Mouse (Mus musculus) heart, embryonic 15.5 days (tissue): ENCODE data around the gene Alkbh4. TPM values are rescaled to one million over a fixed set of nuclear protein-coding genes. Genes with fewer than 3 reads are reported as not detected.
A peak's percentile ranks its signal among the peaks of the same experiment; 100 is the strongest.

Experiments used
- ATAC-seq: fragments of 200-750 bp; cut with Nextera tagmentation; replicated peaks from 2 replicates; pipeline ENCODE4 v1.8.0; 2017; ENCODE audit warnings: low read depth, moderate TSS enrichment; ENCODE audit not compliant: insufficient number of reproducible peaks, insufficient read depth, low FRiP score
- H3K27ac ChIP-seq: fragments of 300-500 bp; sonication (generic); 2 replicates; pipeline ENCODE4 v1.5.1; 2015; ENCODE audit warnings: mild to moderate bottlenecking, inconsistent platforms
- H3K27me3 ChIP-seq: fragments of 300-500 bp; sonication (generic); 2 replicates; pipeline ENCODE4 v1.6.1; 2015; ENCODE audit warnings: inconsistent platforms
- H3K36me3 ChIP-seq: fragments of 300-500 bp; sonication (generic); 2 replicates; pipeline ENCODE4 v1.6.1; 2015; ENCODE audit warnings: mild to moderate bottlenecking, inconsistent platforms
- H3K4me1 ChIP-seq: fragments of 300-500 bp; sonication (generic); replicated peaks from 2 replicates; pipeline ENCODE4 v1.6.1; 2015; ENCODE audit warnings: inconsistent platforms
- H3K4me2 ChIP-seq: fragments of 300-500 bp; sonication (generic); 2 replicates; pipeline ENCODE4 v1.6.1; 2015; ENCODE audit warnings: inconsistent platforms, mild to moderate bottlenecking, moderate library complexity
- H3K4me3 ChIP-seq: fragments of 300-500 bp; sonication (generic); 2 replicates; pipeline ENCODE4 v1.5.1; 2015; ENCODE audit warnings: mild to moderate bottlenecking, inconsistent platforms
- H3K9ac ChIP-seq: fragments of 300-500 bp; sonication (generic); 2 replicates; pipeline ENCODE4 v1.6.1; 2015; ENCODE audit warnings: mild to moderate bottlenecking, inconsistent platforms
- H3K9me3 ChIP-seq: fragments of 300-500 bp; sonication (generic); replicated peaks from 2 replicates; pipeline ENCODE4 v1.6.1; 2016; ENCODE audit warnings: inconsistent platforms
- WGBS: fragments of 180-500 bp; shearing (Covaris S2); methylation state at CpG from one replicate; pipeline ENCODE4 v1.1.7; 2015; ENCODE audit warnings: mixed read lengths; 5-methylcytosine and 5-hydroxymethylcytosine counted together
- microRNA-seq: library from miRNA; unstranded; fragments of <30 nt; microRNA quantifications from one replicate; pipeline ENCODE4, GENCODE M21; 2016
- polyA plus RNA-seq: library from polyadenylated mRNA; unstranded; fragments of >200 nt; fragmentation: Nextera tagmentation; extraction: Ambion mirVana; gene quantifications from 2 replicates; pipeline ENCODE4 v1.2.1, GENCODE M21; 2015

Alkbh4 gene
- polyA plus RNA-seq, 1 experiment from 2014 or later = 10.2 TPM

GRCm38 (mm10) chr5:136186723-136187122 is 50.8 kb downstream of the Alkbh4 start:
- H3K4me2 ChIP-seq = no peak overlapping the region
- H3K27me3 ChIP-seq = no peaks in the 10 kb centered on the region
- no peak overlapping the region for H3K9ac ChIP-seq
- WGBS = 32% methylated on average over 4 of the region's 4 CpGs
- ATAC-seq = 0 out of 2 replicates have a peak, but pooled peaks have one; percentile 50
- H3K4me1 ChIP-seq = no peaks in the 10 kb centered on the region
- H3K4me3 ChIP-seq = no peak overlapping the region
- H3K9me3 ChIP-seq = no peaks in the 10 kb centered on the region
- peaks cover 64% of the 10 kb centered on the region for H3K36me3 ChIP-seq
- H3K27ac ChIP-seq = no peak overlapping the region

Small RNA genes lying within 50 kb of the gene (microRNA-seq; reads per million reads assigned to microRNA genes)
- gene Mir7035 = 0.63 reads per million

Other genes starting within 250 kb of the Alkbh4 start
- 743 and 952 TPM in 2 replicates for gene Hspb1, start 248.2 kb upstream of the Alkbh4 start, polyA plus RNA-seq
- 150 and 166 TPM in 2 replicates for gene Ywhag, start 201.5 kb upstream of the Alkbh4 start, polyA plus RNA-seq
- gene Ssc4d, start 161.6 kb upstream of the Alkbh4 start, polyA plus RNA-seq = 0.44 and 0.86 TPM in 2 replicates
- not detected in 2 replicates for gene Zp3, start 156.0 kb upstream of the Alkbh4 start, polyA plus RNA-seq
- 18.5 and 21.5 TPM in 2 replicates for gene Dtx2, start 141.3 kb upstream of the Alkbh4 start, polyA plus RNA-seq
- gene Upk3b, start 97.7 kb upstream of the Alkbh4 start, polyA plus RNA-seq = 27.8 and 36.5 TPM in 2 replicates
- gene Upk3bl, start 81.7 kb upstream of the Alkbh4 start, polyA plus RNA-seq = 0.68 and 2.6 TPM in 2 replicates
- gene Rasa4, start 52.2 kb upstream of the Alkbh4 start, polyA plus RNA-seq = 1.4 and 3.6 TPM in 2 replicates
- 135 and 140 TPM in 2 replicates for gene Polr2j, start 19.5 kb upstream of the Alkbh4 start, polyA plus RNA-seq
- gene Lrwd1, start 72 bp upstream of the Alkbh4 start, polyA plus RNA-seq = 15.1 and 22.5 TPM in 2 replicates
- 1.9 and 4.5 TPM in 2 replicates for gene Orai2, start 34.6 kb downstream of the Alkbh4 start, polyA plus RNA-seq
- gene Prkrip1, start 62.8 kb downstream of the Alkbh4 start, polyA plus RNA-seq = 33.6 and 34.6 TPM in 2 replicates
- gene Sh2b2, start 110.4 kb downstream of the Alkbh4 start, polyA plus RNA-seq = 1.1 and 2.3 TPM in 2 replicates